Mouse (Mus musculus): ENCODE measurements around the gene Barx2.

Barx2 gene

DNA sequence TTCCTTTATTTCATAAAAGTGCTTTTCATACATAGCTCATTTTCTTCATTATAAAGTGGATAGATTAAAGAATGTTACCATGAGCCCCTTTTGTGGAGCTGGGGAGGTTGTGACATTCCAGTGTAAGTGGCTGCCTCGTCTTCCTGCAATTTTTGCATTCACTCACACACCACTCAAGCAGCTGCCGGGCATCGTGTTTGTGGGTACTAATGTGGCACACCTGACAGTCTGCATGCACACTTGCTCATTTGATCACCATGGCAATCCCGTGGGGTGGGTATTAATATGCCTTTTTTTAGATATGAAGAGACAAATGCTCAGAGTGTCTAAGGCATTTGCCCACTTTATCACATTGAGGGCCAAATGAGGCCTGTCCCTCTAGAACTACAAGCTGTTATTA lies 24.9 kb downstream of the Barx2 start:
- DNase-seq (ENCODE audit: low spot score in 2 of 2): no peak

DNA sequence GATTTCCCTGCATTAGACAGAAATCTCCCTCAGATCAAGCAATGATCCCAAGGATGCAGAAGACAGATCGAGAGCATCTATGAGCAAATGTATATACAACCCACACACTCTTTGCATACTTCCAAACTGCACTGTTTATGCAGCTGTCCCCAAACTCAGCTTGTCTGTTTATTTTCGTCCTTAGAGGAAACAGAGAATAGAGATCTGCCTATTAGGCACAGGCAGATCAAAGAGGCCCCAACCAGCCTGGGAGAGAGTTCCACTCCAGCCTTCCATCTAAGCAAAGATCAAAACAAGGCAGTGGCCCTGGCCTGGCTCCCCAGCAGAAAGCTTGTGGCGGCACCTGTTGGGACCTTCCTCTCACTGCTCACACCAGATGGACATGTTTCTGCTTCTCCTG lies 27.0 kb downstream of the Barx2 start:
- no peak for DNase-seq (ENCODE audit: low spot score in 2 of 2)

DNA sequence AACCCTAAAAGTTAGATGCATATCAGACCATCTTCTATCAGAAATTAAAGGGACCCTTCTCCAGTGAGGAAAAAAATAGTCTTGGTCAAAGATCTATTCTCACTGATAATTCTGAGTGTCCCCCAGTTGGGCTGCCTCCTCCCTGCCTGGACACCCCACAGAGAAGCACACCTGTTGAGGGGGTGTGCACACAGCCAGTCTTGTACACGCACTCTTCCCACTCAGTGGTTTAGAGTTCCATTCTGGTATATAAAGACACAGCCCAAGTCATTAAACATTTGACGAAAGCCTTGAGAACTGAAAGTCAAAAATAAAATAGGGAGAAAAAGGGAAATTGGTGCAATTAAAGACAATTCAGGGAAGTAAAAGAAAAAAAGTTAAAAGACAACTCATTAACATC lies 30.9 kb downstream of the Barx2 start:
- DNase-seq (ENCODE audit: low spot score in 2 of 2): no peak

DNA sequence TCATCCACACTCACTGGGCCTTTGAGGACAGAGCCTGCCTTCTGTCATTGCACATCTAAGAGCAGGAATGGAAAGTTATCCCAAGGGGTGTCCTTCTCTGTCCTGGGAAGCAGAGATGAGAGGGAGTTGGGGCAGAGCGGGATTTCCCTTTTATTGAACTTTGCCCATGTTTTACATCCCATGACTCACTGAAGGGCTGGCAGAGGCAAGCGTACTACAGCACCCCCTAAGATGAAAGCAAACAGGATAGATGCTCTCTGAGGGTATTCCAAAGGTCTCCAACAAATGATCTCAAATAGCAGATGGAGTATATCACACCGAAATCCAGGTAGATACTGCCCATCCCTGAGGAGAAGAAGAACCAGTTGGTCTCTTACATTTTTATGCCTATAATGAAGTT lies 37.7 kb downstream of the Barx2 start:
- no peak for DNase-seq (ENCODE audit: low spot score in 2 of 2)

DNA sequence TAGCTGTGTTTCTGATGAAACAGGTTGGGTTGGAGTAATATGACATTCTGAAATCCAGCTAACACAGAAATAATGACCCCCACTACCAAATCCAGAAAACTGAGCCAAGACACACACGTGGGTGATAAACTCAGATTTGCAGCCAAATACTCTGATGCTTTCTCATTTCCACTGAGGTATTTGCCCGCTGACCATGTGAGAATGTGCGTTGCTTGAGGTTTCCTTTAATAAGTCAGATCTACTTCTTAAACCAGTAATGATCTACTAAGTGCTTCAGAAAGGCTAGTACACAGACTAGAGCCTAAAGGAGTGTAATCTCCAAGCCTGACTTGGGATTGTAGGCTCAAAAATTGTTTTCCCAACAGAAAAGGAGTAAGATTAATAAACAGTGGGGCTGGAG lies 39.0 kb downstream of the Barx2 start:
- no peak for DNase-seq (ENCODE audit: low spot score in 2 of 2)

DNA sequence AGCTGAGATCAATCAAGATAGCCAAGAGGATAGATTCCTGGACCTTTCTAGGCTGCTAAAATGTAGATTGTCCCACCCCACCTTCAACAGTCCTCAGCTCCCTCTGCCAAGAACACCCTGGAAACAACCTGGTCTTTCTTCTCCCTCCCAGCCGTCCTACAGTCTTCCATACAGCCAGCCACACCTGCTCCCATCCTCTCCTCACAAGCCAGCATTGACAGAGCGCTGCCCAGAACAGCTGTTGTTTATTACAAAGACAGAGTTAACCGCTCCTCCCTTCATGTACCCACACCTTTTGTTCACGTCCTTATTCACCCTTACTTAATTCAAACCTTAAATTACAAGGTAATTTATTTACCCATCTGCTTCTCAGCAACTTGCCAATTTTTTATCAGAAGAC lies 41.9 kb downstream of the Barx2 start:
- DNase-seq (ENCODE audit: low spot score in 2 of 2): no peak

DNA sequence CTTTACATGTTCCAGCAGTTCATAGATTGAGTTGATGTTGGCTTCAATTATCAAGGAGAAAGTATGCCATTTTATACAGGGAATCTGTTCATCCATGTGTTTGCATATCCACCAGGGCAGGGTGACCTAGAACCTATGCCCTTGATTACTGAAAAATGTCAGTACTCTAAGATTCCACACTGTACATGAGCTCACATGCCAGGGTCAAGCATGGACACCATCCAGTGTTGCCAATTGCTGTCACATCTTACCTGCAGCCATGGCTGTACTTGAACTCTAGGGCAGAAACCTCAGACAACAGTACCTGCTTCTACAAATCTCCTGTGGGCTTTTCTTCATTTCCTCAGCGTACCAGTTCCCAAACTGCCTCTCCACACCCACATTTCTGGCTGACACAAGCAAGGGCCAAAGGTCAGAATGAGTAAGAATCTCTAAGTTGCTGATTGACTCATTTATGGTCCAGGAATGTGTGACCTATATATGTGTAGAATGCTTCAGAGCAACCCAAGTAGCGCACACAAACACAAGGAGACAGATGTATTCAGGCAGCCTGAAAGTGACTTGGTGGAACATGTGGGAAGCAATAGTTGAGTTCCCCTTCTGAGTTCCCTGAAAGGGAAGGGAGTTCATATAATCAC lies 44.3 kb downstream of the Barx2 start:
- no peak for DNase-seq (ENCODE audit: low spot score in 2 of 2)

DNA sequence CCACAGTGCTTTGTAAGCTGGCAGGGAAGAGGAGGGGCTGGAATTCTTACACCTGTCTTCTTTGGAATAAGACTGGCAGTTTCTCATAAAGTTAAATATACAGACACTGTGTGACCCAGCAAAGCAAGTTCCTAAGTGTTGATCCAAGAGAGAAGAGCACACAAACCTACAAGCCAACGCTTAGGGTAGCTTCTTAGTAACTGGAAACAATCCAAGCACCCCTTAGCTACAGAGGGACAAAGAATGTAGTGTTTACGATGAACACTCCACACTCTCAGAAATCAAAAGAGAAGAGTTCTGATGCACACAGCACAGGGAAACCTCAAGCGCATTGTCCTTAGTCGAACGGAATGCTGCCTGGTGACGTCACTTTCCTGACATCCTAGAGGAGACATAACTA lies 49.4 kb downstream of the Barx2 start:
- DNase-seq (ENCODE audit: low spot score in 2 of 2): no peak

DNA sequence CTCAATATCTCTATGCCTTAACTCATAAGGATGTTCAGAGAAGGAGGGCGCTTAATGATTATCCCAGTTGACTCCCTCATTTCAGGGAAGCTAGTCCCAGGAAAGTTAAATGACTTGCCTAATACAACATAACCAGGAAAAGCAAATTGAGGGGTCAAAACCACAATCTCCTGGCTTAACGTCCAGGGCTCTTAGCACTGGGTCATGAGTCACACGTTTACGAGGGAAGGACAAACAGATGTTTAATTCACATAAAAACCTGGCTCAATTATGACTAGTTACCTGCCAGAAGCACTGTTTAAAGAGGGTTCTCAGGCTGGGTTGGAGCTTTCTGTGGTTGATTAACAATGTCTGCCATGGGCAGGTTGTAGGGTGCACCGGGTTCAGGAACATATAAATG lies 53.8 kb downstream of the Barx2 start:
- no peak for DNase-seq (ENCODE audit: low spot score in 2 of 2)

DNA sequence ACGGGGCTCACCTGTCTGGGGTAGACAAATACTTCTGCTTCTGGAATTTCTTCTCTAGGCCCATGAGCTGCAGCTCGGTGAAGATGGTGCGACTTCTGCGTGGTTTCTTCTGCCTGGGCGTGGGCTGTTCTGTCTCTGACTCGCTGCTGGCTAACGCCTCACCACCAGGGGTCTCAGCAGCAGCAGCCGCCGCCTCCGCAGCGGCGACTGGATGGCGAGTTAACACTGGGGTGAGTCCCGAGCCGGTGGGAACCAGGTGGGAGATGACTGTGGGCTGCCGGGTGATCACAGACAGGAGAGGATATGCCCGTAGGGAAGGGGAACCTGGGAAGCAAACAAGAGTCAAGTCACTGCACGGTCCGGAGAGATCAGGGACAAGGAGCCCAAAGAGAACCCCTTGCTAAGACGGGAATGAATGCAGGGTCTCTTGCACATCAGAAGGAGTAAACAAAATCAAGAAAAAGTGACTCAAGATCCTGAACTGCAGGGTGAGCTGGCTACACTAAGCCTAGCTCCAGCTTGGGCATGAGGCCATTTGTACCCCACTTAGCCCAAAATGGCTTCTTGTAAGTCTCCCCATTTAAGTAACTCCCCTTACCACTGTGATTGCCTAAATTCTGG lies 54.4 kb downstream of the Barx2 start:
- DNase-seq (ENCODE audit: low spot score in 2 of 2): peak; percentile 51 to 52

DNA sequence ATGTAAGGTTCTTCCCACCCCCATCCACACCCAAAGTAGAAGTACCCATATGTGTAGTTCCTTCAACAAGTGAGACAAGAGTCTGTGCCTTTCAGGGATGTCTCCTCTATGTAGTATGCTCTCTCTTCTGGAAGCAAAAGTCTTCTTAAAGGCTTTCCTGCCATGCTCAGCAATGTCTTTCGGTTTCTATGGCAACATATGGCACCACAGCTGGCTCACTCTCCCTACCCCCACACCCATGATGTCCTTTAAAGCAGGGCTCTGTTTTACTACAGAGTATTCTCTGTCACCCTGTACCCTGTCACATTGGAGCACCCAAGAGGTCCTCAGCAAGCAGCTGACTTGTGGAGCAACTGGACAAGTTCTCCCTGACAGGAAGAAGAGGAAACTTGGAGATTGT lies 55.8 kb downstream of the Barx2 start:
- peak; percentile 49 to 74 for DNase-seq (ENCODE audit: low spot score in 2 of 2)

DNA sequence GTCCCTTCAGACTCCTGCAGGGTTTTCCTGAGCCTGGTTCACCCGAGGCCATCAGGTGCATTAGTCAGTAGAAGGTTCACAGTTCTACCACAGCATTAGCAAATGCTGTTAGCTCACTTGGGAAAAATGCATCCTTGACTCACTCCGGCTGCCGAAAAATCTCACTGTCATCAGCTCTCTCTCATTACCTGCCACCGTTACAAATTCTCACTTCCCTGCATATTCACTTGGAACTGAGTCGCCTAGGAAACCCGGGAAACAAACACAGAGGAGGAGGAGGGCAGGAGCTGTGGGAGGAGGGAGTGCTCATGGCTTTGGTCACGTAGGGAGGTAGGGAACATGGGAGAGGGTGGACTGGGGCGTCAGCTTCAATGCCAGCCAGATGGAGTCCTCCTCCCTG lies 56.8 kb downstream of the Barx2 start:
- no peak for DNase-seq (ENCODE audit: low spot score in 2 of 2)

DNA sequence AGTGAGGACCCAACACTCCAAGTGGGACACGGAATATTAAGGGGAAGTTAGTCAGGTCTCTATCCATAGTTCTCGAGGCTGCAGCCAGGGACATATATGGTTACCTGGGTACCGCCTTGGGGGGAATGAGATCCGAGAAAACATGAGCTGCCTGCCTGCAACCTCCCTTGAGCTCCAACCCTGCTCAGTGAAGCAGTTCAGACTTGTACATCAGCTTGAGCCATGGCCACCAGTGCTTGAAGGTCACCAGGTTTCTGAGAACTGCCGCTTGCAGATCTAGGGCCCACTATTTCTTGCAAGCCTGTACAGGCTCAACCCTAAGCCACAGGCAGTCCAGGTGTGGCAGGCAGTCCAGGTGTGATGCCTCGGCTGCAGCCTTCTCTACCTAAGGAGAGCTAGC lies 57.6 kb downstream of the Barx2 start:
- no peak for DNase-seq (ENCODE audit: low spot score in 2 of 2)

DNA sequence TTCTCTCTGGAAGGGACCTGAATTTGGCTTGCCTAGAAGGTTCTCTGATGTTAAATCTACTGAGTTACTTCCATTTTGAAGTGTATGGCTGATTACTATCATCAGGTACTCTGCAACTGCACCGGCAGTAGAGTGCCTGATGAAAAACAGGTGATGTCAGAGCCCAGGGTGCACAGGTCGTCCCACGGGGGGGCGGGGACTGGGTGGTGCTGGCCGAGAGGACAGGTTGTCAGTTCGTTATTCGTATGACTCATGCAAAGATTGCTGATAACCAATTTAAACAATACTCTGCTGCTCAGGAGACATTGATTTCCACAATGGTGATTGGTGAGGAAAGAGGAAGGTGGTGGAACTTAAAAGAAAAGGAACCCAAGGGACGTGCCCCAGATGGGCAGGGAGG lies 61.6 kb downstream of the Barx2 start:
- DNase-seq (ENCODE audit: low spot score in 2 of 2): no peak

DNA sequence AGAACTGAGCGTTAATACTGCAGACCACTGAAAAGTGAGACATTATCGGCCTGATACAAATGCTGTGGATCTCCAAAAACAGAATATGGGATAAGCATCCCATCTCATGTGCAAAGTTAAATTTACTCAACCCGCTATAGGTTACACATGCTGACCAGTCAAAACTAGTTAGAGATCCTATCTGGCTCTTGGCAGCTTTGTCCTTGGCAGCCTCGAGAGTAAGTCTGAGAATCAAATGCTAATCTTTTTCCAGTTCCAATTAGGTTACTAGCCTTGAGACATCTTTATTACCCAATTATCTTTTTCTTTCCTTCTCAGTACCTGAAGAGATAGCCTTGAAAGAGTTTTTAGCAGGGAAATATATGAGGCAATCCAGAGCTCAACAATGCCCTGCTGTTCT lies 62.6 kb downstream of the Barx2 start:
- DNase-seq (ENCODE audit: low spot score in 2 of 2): no peak

DNA sequence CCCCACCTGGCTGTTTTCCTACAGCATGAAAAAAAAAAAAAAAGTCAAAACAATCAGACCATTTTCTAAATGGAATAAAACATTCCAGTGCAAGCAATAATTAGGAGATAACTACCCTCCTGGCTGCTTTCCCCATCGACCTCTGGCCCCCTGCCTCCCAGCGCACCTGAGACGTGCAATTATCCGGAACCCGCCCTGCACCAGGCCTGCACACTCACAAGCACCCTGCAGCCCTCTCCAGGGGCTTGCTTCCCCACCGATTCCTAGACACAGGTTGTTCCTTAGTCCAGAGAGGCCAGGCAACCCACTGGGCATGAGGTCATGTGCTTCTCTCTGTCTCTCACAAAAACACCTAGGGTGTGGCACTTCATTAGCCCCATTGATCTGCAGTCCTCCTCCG lies 63.9 kb downstream of the Barx2 start:
- DNase-seq (ENCODE audit: low spot score in 2 of 2): no peak

DNA sequence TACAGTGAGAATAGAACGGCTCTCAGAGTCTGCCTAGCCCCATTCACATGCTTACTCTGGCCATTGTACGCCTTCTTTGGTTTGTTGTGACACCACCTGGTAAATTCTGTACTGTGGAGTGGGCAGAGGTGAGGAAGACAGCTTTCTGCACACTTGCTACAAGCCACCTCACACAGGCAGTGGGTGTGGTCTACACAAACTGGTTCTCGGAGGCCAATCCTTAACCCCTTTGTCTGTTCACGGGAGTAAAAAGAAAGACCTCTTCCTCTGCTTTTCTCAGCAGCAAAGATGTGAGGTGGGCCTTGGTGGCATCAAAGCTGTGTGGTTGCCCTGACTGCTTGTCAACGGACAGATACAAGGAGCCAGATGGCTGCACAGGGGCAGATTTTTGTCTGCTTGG lies 68.6 kb downstream of the Barx2 start:
- DNase-seq (ENCODE audit: low spot score in 2 of 2): no peak

DNA sequence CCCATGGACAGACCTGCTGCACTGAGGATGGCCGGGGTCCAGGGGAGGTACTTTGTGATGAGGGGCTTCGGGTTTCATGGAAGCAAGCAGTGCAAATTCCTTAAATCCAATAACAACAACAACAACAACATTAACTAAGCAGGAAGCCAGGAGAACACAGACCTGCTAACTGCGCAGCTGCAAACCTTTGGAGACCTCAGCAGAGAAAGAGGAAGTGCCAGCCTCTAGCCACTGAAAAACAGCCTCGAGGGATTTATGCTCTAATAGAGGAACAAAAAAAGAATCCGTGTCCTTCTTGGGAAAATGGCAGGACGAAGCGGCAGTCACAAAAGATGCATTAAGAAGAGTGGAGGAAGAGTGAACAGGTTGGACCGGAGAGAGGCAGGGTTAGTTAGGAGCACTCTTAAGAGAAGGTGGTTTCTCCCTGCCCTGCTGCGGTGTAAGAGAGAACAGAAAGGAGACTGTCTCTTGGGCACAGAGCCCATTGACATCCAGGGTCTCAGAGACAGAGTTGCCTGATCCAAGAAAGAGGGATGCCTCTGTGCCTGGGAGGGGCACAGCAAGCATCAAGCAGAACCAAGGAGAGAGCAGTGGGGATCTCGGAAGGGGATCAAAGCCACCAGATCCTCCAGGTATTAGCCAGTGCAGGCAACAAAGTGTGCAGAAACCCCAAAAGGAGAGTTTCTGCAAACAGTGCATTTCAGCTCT lies 72.0 kb downstream of the Barx2 start:
- DNase-seq (ENCODE audit: low spot score in 2 of 2): no peak

DNA sequence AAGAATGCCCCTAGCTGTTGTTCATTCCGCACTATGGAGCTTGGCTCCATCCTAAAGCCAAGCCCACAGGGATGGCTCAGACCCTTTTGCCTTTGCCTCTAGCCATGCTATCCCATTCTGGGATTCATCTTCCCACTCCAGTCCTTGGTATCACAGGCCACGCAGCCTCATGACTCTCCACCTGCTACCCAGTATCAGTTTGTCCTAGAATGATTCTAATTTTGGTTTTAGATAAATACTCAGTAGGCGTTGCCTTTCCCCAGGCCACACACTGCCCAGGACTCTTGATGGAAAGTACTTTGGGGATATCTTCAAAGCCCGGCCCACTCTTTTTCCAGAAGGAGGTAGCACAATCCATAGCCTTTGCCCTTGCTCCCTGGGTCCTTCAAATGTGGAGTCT lies 72.7 kb downstream of the Barx2 start:
- no peak for DNase-seq (ENCODE audit: low spot score in 2 of 2)

DNA sequence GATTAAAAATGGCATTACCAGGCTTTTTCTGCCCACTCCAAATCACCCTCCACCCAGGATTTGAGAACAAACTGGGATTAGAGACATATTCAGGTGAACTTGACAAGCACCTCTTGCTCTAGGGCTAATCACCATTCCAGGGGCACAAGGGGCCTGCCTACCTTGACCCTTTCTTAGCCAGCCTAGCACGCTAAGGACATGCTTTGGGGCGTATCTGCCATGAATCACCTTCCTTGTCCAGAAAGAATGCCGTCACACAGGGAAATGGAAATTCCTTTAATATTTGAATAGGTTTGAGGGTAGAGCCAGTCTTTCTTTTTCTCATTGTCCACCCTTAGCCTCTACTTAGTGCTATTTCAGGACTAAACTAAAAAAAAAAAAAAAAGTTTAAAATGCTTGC lies 73.2 kb downstream of the Barx2 start:
- DNase-seq (ENCODE audit: low spot score in 2 of 2): no peak

DNA sequence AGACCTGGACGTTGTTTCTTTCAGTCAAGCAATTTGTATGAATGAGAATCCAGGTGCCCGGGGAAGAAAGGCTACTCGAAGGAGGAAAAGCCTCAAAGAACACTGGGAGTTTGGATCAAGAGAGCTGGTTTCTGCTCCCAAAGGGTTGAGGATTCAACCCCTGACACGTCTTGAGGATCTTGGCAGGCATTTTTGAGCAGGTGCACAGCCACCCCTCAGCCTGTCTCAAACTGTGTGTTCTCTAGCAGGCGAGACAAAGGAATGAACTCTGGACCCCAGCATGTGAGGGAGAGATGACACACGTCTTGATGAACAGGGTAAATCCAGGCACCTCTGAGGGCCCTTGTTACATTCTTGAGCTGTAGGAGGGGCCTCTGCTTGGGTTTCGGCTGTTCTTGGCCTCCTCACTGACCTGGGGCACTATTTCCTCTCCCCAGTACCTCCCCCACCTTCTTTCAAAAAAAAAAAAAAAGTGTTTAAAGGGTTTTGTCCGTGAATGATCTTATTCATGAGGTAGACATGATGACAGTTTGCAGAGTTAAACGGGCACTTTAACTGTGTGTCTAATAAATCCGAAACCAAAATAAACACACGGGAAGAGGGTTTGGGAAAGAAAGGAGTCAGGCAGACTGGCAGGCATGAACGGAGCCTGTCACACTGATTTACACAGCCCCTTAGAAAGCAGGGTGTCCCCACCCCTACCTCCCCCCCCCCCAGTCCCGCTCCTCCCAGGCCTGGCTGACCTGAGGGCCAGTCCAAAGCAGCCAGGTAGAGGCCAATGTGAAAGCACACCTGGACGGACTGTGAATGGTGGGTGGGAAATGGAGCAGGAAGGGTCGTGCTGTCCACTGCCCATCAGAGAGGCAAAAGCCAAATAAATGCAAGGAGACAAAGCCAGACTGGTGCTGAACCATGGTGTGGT lies 73.9 kb downstream of the Barx2 start:
- DNase-seq (ENCODE audit: low spot score in 2 of 2): no peak

DNA sequence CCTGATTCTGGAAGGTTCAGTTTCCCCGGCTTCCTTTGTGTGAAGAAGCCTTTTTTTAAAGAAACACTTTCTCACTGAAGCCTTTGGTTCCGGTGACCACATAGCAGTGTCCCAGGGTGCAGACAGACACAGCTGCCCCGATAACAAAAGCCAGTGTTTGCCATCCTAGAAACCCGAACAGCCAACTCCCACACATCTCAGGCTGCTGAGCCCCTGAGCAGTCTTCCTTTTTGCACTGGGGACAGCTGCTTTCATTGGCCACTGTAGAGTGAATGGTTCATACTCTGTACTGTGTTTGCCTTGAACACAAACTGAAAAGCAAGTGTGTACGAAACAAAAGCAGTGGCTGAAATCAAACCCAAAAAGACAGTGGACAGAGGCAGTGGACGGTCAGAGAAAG lies 75.2 kb downstream of the Barx2 start:
- DNase-seq (ENCODE audit: low spot score in 2 of 2): no peak

All from right cerebral cortex, postnatal 10 days (tissue).